8 mouse cellular contexts compared by ENCODE assay signal in the genomic region with DNA sequence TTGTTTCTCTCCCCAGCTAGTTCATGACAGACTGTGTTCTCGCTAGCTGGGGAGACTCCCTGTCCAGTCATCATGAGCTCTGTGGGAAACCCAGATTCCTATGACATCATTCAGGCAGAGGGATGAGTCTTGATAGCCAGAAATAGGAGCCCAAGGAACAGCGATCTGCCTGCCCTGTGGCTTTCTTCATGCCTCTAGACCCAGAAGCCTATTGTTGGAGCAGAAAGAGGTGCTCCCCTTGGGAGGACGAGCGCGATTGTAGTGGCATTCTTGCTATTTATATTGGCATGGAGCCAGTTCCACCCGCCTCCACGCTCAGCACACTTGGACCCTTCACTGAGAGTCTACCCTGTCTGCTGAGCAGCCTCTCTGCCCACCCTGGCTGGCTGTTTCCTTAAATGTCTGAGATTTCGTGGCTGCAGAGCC.
DNase-seq lines count a peak whose midpoint lies in the region; ATAC-seq lines count a peak whose summit lies in the region.

No protein-coding gene starts in this region.

- H3K36me3 ChIP-seq in kidney, embryonic 16.5 days (ENCODE audit: insufficient read depth, low read length), result peaks cover 66% of the 10 kb centered on the region
- H3K36me3 ChIP-seq in heart, embryonic 12.5 days, result peaks cover 92% of the 10 kb centered on the region

- no peaks in the 10 kb centered on the region for H3K27me3 ChIP-seq in kidney, embryonic 16.5 days (ENCODE audit: insufficient read depth, low read length)
- no peaks in the 10 kb centered on the region for H3K27me3 ChIP-seq in heart, embryonic 12.5 days (replicated peaks)

- no peak overlapping the region for H3K27ac ChIP-seq in kidney, embryonic 16.5 days (ENCODE audit: low read length)
- peak overlapping the region; percentile 79 for H3K27ac ChIP-seq in heart, embryonic 12.5 days (ENCODE audit: poor library complexity, severe bottlenecking)

- peak; percentile 43 to 56 for DNase-seq in adrenal gland, postnatal 36 days
- DNase-seq in adrenal gland, adult 8-10 months, result no peak
- no peak for DNase-seq in kidney, postnatal 4 days
- DNase-seq in MN1 (ENCODE audit: low spot score), result peak; percentile 38
- no peak for DNase-seq in embryo, embryonic 10 days (ENCODE audit: low spot score)
- no peak for DNase-seq in right cerebral cortex, postnatal 4 days

- 41% methylated on average over 8 of the region's 8 CpGs for WGBS in kidney, embryonic 16.5 days
- WGBS in heart, embryonic 12.5 days, result 8% methylated on average over 8 of the region's 8 CpGs

- no peak overlapping the region for H3K4me3 ChIP-seq in kidney, embryonic 16.5 days (ENCODE audit: low read length)
- H3K4me3 ChIP-seq in heart, embryonic 12.5 days, result no peak overlapping the region

- H3K9me3 ChIP-seq in kidney, embryonic 16.5 days (ENCODE audit: low read length), result no peaks in the 10 kb centered on the region
- H3K9me3 ChIP-seq in heart, embryonic 12.5 days (replicated peaks), result no peaks in the 10 kb centered on the region

- H3K9ac ChIP-seq in kidney, embryonic 16.5 days (replicated peaks; ENCODE audit: low read length), result no peak overlapping the region
- no peak overlapping the region for H3K9ac ChIP-seq in heart, embryonic 12.5 days

- H3K4me1 ChIP-seq in kidney, embryonic 16.5 days (ENCODE audit: insufficient read depth, low read length), result 0 out of 2 replicates have a peak, but pooled peaks cover 6% of the 10 kb centered on the region
- peaks cover 63% of the 10 kb centered on the region for H3K4me1 ChIP-seq in heart, embryonic 12.5 days (replicated peaks)

- no peak overlapping the region for H3K4me2 ChIP-seq in kidney, embryonic 16.5 days (replicated peaks; ENCODE audit: low read depth, low read length)
- 0 out of 2 replicates have a peak overlapping the region, but pooled peaks have one; percentile 8 for H3K4me2 ChIP-seq in heart, embryonic 12.5 days

- peak; percentile 52; the same call in 1 of the 2 replicates for ATAC-seq in kidney, embryonic 16.5 days (ENCODE audit: low FRiP score, low TSS enrichment)
- peak; percentile 55 for ATAC-seq in heart, embryonic 12.5 days (ENCODE audit: insufficient number of reproducible peaks, low FRiP score)

Comparison
In these comparisons a context has a peak if more than half of its experiments do, and no peak if none do; other contexts are left out.
1. DNase-seq: peak in adrenal gland, postnatal 36 days (2 of 2) and MN1 (single experiment); none in adrenal gland, adult 8-10 months (single experiment), kidney, postnatal 4 days (0 of 2), embryo, embryonic 10 days (single experiment) and right cerebral cortex, postnatal 4 days (single experiment).